Mouse (Mus musculus) limb, embryonic 11.5 days (tissue): ENCODE measurements at regions not wholly inside any gene's neighbourhood (a gene's known extent, or its start where the extent isn't known, plus 50 kb on each side); places are given as distances from the start of the nearest gene placed in this dataset.

Experiments
- ATAC-seq: fragments of 200-750 bp; cut with Nextera tagmentation; 2 replicates; pipeline ENCODE4 v1.8.0; 2017; ENCODE audit warnings: low read depth; ENCODE audit not compliant: insufficient number of reproducible peaks, low FRiP score, low TSS enrichment
- DNase-seq: peaks from one replicate; pipeline ENCODE4 v3.0.0-alpha.2; 2015; ENCODE audit warnings: low spot score
- H3K27ac ChIP-seq: fragments of 300-500 bp; sonication (generic); replicated peaks from 2 replicates; pipeline ENCODE4 v1.5.1; 2014; ENCODE audit warnings: low read depth, mild to moderate bottlenecking, low read length
- H3K27me3 ChIP-seq: fragments of 300-500 bp; sonication (generic); 2 replicates; pipeline ENCODE4 v1.6.1; 2014; ENCODE audit warnings: mild to moderate bottlenecking, low read length, mixed read lengths; ENCODE audit not compliant: control insufficient read depth, insufficient read depth
- H3K36me3 ChIP-seq: fragments of 300-500 bp; sonication (generic); 2 replicates; pipeline ENCODE4 v1.6.1; 2014; ENCODE audit warnings: mild to moderate bottlenecking, low read length, moderate library complexity, mixed read lengths; ENCODE audit not compliant: control insufficient read depth, insufficient read depth
- H3K4me1 ChIP-seq: fragments of 300-500 bp; sonication (generic); 2 replicates; pipeline ENCODE4 v1.6.1; 2014; ENCODE audit warnings: low read length, mixed read lengths; ENCODE audit not compliant: control insufficient read depth, insufficient read depth
- H3K4me2 ChIP-seq: fragments of 300-500 bp; sonication (generic); 2 replicates; pipeline ENCODE4 v1.6.1; 2014; ENCODE audit warnings: low read depth, mild to moderate bottlenecking, moderate library complexity; ENCODE audit not compliant: severe bottlenecking
- H3K4me3 ChIP-seq: fragments of 300-500 bp; sonication (generic); 2 replicates; pipeline ENCODE4 v1.5.1; 2014; ENCODE audit warnings: low read depth, low read length
- H3K9ac ChIP-seq: fragments of 300-500 bp; sonication (generic); 2 replicates; pipeline ENCODE4 v1.6.1; 2014; ENCODE audit warnings: mild to moderate bottlenecking, low read length
- H3K9me3 ChIP-seq: fragments of 300-500 bp; sonication (generic); 2 replicates; pipeline ENCODE4 v1.6.1; 2016; ENCODE audit warnings: low read length; ENCODE audit not compliant: control insufficient read depth
- WGBS: fragments of 180-500 bp; shearing (Covaris S2); extraction: QIAGEN DNeasy Blood & Tissue Kit; methylation state at CpG from one replicate; pipeline ENCODE4 v1.1.7; 2014; 5-methylcytosine and 5-hydroxymethylcytosine counted together

GRCm38 (mm10) chr16:77443318-77443717, 158.6 kb downstream of the Gm11146 start:
- WGBS, result 92% methylated on average over 5 of the region's 5 CpGs
- Histone ChIP-seq H3K9me3 (no peaks in the 10 kb centered on the region), H3K27ac (no peak overlapping the region), H3K4me1 (no peaks in the 10 kb centered on the region), H3K4me2 (no peak overlapping the region), H3K27me3 (no peaks in the 10 kb centered on the region), H3K9ac (no peak overlapping the region), H3K36me3 (no peaks in the 10 kb centered on the region), H3K4me3 (no peak overlapping the region)
- DNase-seq, result no peak
- ATAC-seq, result no peak

GRCm38 (mm10) chr16:77442866-77443265, 159.0 kb downstream of the Gm11146 start:
- Histone ChIP-seq H3K36me3 (no peaks in the 10 kb centered on the region), H3K4me1 (no peaks in the 10 kb centered on the region), H3K9me3 (no peaks in the 10 kb centered on the region), H3K4me2 (no peak overlapping the region), H3K4me3 (no peak overlapping the region), H3K27me3 (no peaks in the 10 kb centered on the region), H3K27ac (no peak overlapping the region), H3K9ac (no peak overlapping the region)
- ATAC-seq, result no peak
- DNase-seq, result no peak
- 87% methylated on average over 6 of the region's 6 CpGs for WGBS

- no peaks in the 10 kb centered on the region for H3K4me1 ChIP-seq
- H3K9ac ChIP-seq, result no peak overlapping the region
- no peak overlapping the region for H3K27ac ChIP-seq
- DNase-seq, result no peak
- 73% methylated on average over 4 of the region's 4 CpGs for WGBS
- H3K36me3 ChIP-seq, result no peaks in the 10 kb centered on the region
- ATAC-seq, result no peak
- H3K4me2 ChIP-seq, result no peak overlapping the region
- no peaks in the 10 kb centered on the region for H3K9me3 ChIP-seq
- no peak overlapping the region for H3K4me3 ChIP-seq
- H3K27me3 ChIP-seq, result no peaks in the 10 kb centered on the region
Observed at GRCm38 (mm10) chr16:77431345-77431744, 170.5 kb downstream of the Gm11146 start.

- Histone ChIP-seq H3K4me1 (0 out of 2 replicates have a peak, but pooled peaks cover 11% of the 10 kb centered on the region), H3K27me3 (no peaks in the 10 kb centered on the region), H3K36me3 (no peaks in the 10 kb centered on the region), H3K9ac (no peak overlapping the region), H3K27ac (no peak overlapping the region; the same call in 1 of the 2 replicates), H3K9me3 (no peaks in the 10 kb centered on the region), H3K4me2 (no peak overlapping the region), H3K4me3 (no peak overlapping the region)
- DNase-seq, result no peak
- no peak for ATAC-seq
- WGBS, result 87% methylated on average over 12 of the region's 12 CpGs
Observed at GRCm38 (mm10) chr16:77422385-77423363, 179.2 kb downstream of the Gm11146 start.

- WGBS, result 33% methylated on average over 10 of the region's 10 CpGs
- Histone ChIP-seq H3K9ac (peak overlapping the region; percentile 1; the same call in 1 of the 2 replicates), H3K4me3 (no peak overlapping the region)
Observed at GRCm38 (mm10) chr16:77421591-77422024, 180.3 kb downstream of the Gm11146 start.

GRCm38 (mm10) chr16:77421001-77421400, 180.9 kb downstream of the Gm11146 start:
- Histone ChIP-seq H3K9ac (no peak overlapping the region), H3K9me3 (no peaks in the 10 kb centered on the region), H3K4me3 (no peak overlapping the region), H3K27me3 (no peaks in the 10 kb centered on the region), H3K27ac (peak overlapping the region; percentile 44), H3K36me3 (no peaks in the 10 kb centered on the region), H3K4me1 (0 out of 2 replicates have a peak, but pooled peaks cover 11% of the 10 kb centered on the region), H3K4me2 (0 out of 2 replicates have a peak overlapping the region, but pooled peaks have one; percentile 4)
- ATAC-seq (no peak), DNase-seq (no peak)
- WGBS, result 39% methylated on average over 6 of the region's 6 CpGs

More at GRCm38 (mm10) chr16:77421591-77422024, 180.3 kb downstream of the Gm11146 start:
- DNase-seq, result peak; percentile 54
- H3K27me3 ChIP-seq, result no peaks in the 10 kb centered on the region
- H3K4me1 ChIP-seq, result 0 out of 2 replicates have a peak, but pooled peaks cover 11% of the 10 kb centered on the region
- peak; percentile 81 for ATAC-seq
- H3K9me3 ChIP-seq, result no peaks in the 10 kb centered on the region
- H3K36me3 ChIP-seq, result no peaks in the 10 kb centered on the region
- peak overlapping the region; percentile 44 for H3K27ac ChIP-seq
- H3K4me2 ChIP-seq, result 0 out of 2 replicates have a peak overlapping the region, but pooled peaks have one; percentile 1

- no peaks in the 10 kb centered on the region for H3K27me3 ChIP-seq
- 73% methylated on average over 8 of the region's 8 CpGs for WGBS
- H3K4me2 ChIP-seq, result no peak overlapping the region
- no peak for DNase-seq
- ATAC-seq, result no peak
- H3K4me3 ChIP-seq, result no peak overlapping the region
- H3K9me3 ChIP-seq, result no peaks in the 10 kb centered on the region
- no peak overlapping the region for H3K27ac ChIP-seq
- no peak overlapping the region for H3K9ac ChIP-seq
- no peaks in the 10 kb centered on the region for H3K36me3 ChIP-seq
- 0 out of 2 replicates have a peak, but pooled peaks cover 11% of the 10 kb centered on the region for H3K4me1 ChIP-seq
Observed at GRCm38 (mm10) chr16:77420136-77420860, 181.6 kb downstream of the Gm11146 start.

- Histone ChIP-seq H3K27ac (no peak overlapping the region), H3K9me3 (no peaks in the 10 kb centered on the region), H3K27me3 (no peaks in the 10 kb centered on the region), H3K9ac (no peak overlapping the region), H3K4me2 (no peak overlapping the region), H3K4me3 (no peak overlapping the region), H3K4me1 (0 out of 2 replicates have a peak, but pooled peaks cover 11% of the 10 kb centered on the region), H3K36me3 (no peaks in the 10 kb centered on the region)
- DNase-seq (no peak), ATAC-seq (no peak)
- WGBS, result 56% methylated on average over 4 of the region's 4 CpGs
Observed at GRCm38 (mm10) chr16:77419116-77419735, 182.7 kb downstream of the Gm11146 start.
